Mouse (Mus musculus) mouse trophoblast stem cell (cell line): Measurements from ENCODE around the gene Cfd.

Source experiments
- in situ Hi-C, 2 experiments: fragments of 300-500 bp; cut with MseI, MboI; formaldehyde crosslinking; loops; 2 replicates in 1 of 2; 3 replicates in 1 of 2; pipeline ENCODE4 v1.15.1; 2025

Gene Cfd

GRCm38 (mm10) chr10:79917532-79918100, 27.0 kb downstream of the Cfd start:
- in situ Hi-C loops: no loop called here

- in situ Hi-C loops: no loop called here
These were observed 27.8 kb downstream of the Cfd start for GRCm38 (mm10) chr10:79918231-79919078.

- in situ Hi-C loops: no loop called here
These were observed 28.7 kb downstream of the Cfd start for GRCm38 (mm10) chr10:79919251-79919849.

- in situ Hi-C loops: loop anchor here in 1 of 2 experiments (5.0 kb wide), 1 partner anchor 33 kb away; the partner anchor contains the start of gene Elane
These were observed 29.6 kb downstream of the Cfd start for GRCm38 (mm10) chr10:79920056-79920890.

- in situ Hi-C loops: loop anchor here in 1 of 2 experiments (5.0 kb wide), 1 partner anchor 34 kb away; the partner anchor contains the start of gene Elane
These were observed 30.4 kb downstream of the Cfd start, which contains the start of gene R3hdm4 for GRCm38 (mm10) chr10:79920958-79921535. TSS of gene R3hdm4 (minus strand) at chr10:79921208.

GRCm38 (mm10) chr10:79921572-79921971, 30.9 kb downstream of the Cfd start:
- in situ Hi-C loops: loop anchor here in 1 of 2 experiments (5.0 kb wide), 1 partner anchor 34 kb away; the partner anchor contains the start of gene Elane

- in situ Hi-C loops: loop anchor here in 1 of 2 experiments (5.0 kb wide), 1 partner anchor 38 kb away; the partner anchor contains the start of gene Elane
These were observed 34.5 kb downstream of the Cfd start for GRCm38 (mm10) chr10:79924998-79925784.

GRCm38 (mm10) chr10:79925785-79926490, 35.3 kb downstream of the Cfd start:
- in situ Hi-C loops: no loop called here

GRCm38 (mm10) chr10:79926491-79927323, 36.1 kb downstream of the Cfd start, which contains the start of gene Arid3a:
TSS of gene Arid3a (plus strand) at chr10:79927043.
- in situ Hi-C loops: no loop called here

GRCm38 (mm10) chr10:79927324-79928029, 36.8 kb downstream of the Cfd start:
- in situ Hi-C loops: no loop called here

- in situ Hi-C loops: no loop called here
These were observed 37.5 kb downstream of the Cfd start for GRCm38 (mm10) chr10:79928030-79928694.

GRCm38 (mm10) chr10:79928907-79929701, 38.5 kb downstream of the Cfd start:
- in situ Hi-C loops: no loop called here

- in situ Hi-C loops: no loop called here
These were observed 39.5 kb downstream of the Cfd start for GRCm38 (mm10) chr10:79929967-79930825.

GRCm38 (mm10) chr10:79930826-79931186, 40.2 kb downstream of the Cfd start:
- in situ Hi-C loops: no loop called here

GRCm38 (mm10) chr10:79931797-79932196, 41.1 kb downstream of the Cfd start:
- in situ Hi-C loops: no loop called here

GRCm38 (mm10) chr10:79932736-79933135, 42.1 kb downstream of the Cfd start:
- in situ Hi-C loops: no loop called here
